Mouse (Mus musculus): ENCODE measurements around the gene Lrrc63.

Lrrc63 gene

DNA sequence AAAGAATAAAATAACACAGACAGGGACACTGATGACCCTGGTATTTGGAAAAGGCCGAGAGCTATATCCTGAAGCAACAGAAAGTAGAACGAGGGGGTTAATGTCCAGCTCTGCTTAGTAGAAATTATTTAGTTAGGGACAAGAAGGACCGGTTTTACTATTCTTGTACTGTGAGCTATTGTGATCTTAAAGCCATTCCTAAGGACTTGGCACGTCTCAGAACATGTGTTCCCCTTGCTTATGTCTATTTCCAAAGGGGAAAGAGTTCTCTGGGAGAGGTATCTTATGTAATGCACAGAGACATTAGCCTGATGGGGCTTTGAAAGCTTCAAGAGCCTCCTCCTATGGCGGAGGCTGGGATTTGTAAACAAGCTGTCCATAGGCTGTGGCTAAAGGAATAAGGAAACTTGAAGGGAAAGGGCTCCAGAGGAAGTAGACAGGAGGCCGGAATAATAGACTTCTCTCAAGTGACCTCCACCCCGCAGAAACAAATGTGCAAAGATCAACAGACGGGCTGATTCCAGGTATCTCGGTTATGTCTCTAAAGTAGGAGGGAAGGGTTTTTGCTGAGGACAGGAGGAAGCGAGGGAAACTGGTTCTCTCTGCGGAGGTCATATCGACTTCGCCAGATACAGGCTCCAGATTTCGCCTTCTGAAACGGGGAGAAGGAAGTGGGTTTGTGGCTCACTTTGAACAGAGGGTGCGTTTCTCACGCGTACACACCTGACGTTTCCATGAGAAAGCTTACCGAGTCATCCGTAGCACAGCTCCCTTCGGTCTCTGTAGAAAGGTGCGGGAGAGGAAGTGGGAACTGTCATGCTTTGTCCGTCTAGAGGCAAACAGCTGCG lies 5.7 kb upstream of the Lrrc63 start:
- DNase-seq (ENCODE audit: low read depth, low spot score) = no peak

DNA sequence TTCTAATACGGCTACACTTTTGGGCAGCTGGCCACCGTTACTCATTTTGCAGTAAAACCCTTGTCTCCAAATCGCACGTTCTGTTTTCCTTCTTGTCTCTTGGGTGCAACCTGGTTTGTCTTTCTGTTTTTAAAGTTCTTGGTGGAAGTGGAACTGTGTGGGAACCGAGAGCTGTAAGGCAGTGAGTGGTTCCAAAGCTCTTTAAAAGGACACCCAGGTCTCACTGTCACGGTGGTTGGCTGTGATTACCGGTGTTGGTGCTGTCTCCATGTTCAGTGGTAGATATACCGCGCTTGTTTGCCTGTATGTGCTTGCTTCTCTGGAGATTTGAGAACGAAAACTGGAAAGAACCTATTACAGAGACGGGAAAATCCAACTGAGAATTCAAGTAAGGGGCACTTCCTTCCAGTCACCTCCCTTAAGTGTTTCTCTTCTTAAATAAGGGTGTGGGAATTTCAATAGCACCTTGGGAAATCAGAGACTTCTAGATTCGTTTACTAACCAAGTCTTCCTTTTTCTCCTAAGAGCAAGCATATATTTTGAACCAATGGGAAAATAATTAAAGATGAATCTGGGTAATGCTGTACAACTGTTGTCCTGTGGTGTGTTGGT lies 749 bp upstream of the Lrrc63 start:
- DNase-seq (ENCODE audit: low read depth, low spot score) = no peak

- DNase-seq (ENCODE audit: low read depth, low spot score) = no peak
Observed at GRCm38 (mm10) chr14:75121658-75122057, 9.0 kb downstream of the Lrrc63 start.

DNA sequence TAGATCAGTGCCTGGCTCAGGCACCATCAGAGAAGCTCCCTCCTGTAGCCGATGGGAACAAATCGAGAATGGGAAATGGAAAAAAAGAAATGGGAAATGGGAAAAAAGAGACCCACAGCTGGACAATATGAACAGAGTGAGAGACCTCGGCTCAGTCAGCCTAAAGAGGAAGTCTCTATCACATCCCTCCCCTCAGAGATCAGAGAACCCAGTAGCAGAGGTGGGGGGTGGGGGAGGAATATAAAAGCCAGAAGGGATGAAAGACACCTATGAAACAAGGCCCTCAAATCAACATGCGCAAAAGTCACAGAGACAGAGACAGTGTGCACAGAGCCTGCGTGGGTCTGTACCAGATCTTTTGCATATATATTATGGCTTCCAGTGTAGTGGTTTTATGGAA lies 27.7 kb downstream of the Lrrc63 start:
- no peak for DNase-seq (ENCODE audit: low read depth, low spot score)

- DNase-seq (ENCODE audit: low read depth, low spot score) = no peak
Observed at GRCm38 (mm10) chr14:75077946-75078345, 52.7 kb downstream of the Lrrc63 start.

DNA sequence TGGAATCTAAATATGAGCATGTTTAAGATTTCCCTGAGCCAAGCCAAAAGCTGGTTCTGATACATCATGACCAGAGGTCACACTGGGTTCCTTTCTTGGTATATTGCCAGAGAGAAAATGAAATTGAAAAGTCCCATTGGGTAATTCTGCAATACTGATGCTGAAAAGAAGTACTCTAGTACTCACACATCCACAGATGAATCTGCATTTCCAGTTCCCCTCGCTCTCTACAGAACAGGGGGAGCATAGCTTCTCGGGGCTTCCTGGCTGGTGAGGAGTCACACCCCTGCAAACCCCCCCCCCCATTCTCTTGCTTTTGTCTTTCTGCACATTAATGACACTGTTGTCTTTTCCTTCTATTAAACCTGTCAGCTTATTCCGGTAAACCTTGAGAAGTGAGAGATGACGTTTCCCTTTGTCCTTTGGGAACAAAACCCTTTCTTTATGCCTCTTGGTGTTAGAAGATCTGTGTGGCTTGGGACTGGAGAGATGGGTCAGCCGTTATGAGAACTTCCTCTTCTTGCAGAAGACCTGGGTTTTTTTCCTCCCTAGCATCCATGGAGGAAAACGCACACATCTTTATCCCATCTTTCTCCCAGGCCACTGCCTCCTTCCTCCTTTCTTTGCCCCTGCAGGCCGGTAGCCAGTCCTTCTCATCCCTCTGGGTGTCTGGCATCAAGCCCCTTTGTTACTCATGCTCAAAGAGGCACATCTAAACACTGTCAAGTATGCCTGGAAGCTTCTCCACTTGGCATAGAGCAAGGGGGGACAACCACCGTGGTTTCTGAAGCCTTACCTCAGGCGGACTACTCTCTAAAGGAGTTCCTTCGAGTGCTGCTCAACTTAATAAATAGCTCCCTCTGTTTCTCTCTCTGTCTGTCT lies 55.1 kb downstream of the Lrrc63 start:
- no peak for DNase-seq (ENCODE audit: low read depth, low spot score)

DNA sequence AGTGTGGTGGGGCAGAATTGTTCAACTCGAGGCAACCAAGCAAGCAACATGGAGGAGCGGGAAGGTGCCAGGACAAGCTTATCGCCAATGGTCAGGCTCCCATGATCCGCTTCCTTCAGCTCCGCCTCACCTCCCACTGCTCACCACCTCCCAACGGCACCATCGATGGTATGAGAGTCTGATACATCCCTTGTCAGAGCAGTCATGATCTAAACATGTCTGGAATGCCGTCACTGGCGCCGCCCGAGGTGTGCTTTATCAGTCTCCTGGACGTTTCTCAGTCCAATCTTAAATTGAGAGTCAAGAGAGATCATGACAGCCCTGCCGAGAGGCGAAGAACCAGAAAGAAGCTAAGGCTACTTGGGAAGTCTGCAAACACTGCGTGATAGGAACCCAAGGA lies 59.6 kb downstream of the Lrrc63 start:
- DNase-seq (ENCODE audit: low read depth, low spot score) = no peak

DNA sequence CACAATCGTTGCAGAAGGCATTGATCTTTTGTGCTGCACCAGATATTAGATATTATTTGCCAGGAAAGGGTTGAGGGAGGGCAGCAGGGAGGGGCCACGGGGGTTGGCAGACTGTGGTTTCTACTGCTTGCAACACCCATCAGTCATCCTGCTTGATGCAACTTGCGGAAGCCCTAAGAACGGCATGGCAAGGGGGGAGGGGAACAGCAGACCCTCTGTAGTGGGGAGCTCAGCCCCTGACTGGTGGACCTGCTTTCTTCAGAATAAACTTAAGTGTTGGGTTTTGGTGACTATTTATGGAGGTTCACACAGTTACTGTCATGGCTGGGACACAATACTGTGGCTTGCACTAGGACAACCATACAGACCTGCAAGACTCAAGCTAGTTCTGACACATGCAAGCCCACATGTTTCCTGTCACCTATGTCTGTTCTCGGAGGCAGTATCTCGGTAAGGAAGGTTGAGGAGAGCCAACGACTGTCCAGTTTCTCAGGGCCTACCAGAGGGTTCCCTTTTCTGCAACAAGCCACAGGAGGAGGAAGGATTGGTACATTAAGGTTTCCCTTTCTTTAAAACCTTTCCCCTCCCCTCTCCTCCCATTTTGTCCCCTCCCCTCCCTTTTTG lies 61.2 kb downstream of the Lrrc63 start:
- DNase-seq (ENCODE audit: low read depth, low spot score) = no peak

- DNase-seq (ENCODE audit: low read depth, low spot score) = no peak
Observed at GRCm38 (mm10) chr14:75068430-75069112, 62.1 kb downstream of the Lrrc63 start.

DNA sequence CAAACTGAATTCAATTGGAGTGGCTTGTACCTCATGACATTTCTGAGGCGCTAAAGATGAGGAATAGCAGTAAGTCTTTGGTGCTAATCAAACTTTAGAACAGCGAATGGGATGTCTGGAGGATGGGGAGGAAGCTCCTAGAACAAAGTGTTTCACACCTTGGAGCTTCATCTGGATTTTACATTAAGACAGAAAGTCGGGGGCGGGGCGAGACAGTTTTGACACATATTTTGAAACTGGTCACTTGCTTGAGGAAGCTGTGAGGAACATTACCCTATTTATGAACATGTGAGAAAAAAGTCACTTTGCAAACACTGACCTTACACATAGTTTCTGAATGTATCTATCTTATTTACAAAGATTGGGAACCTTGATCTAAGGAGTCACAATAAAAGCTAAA lies 65.5 kb downstream of the Lrrc63 start:
- no peak for DNase-seq (ENCODE audit: low read depth, low spot score)

DNA sequence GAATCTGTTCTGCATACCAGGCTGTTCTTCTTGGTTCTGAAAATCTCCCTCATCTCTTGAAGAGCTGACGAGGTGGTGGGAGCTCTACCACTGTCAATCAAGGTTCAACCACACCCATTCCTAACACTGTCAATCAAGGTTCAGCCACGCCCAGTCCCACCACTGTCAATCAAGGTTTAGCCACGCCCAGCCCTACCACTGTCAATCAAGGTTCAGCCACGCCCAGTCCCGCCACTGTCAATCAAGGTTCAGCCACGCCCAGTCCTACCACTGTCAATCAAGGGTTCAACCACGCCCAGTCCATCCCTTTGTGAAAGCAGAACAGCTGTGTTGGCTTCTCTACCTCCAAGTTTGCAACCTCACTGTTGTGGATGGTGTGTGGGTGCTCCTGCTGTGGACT lies 66.2 kb downstream of the Lrrc63 start:
- peak; percentile 11 for DNase-seq (ENCODE audit: low read depth, low spot score)

DNA sequence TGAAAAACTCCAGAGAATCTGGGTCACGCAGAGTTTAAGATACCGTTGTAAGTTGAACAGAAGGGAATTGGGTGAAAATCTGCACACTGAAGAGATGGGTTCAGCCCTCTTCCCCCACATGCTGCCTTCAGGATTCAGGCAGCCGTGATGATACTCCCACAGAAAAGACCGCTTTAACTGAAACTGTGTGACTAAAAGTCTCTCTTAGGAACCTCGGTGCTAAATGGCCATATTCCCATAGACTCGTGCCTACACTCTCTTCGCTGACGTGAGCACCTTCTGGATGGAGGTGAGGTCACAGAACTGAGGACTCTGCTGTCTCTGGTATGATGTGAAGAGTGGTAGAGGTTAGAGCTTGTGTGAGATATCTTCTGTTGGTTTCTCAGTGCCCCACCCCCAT lies 66.7 kb downstream of the Lrrc63 start:
- DNase-seq (ENCODE audit: low read depth, low spot score) = no peak

DNA sequence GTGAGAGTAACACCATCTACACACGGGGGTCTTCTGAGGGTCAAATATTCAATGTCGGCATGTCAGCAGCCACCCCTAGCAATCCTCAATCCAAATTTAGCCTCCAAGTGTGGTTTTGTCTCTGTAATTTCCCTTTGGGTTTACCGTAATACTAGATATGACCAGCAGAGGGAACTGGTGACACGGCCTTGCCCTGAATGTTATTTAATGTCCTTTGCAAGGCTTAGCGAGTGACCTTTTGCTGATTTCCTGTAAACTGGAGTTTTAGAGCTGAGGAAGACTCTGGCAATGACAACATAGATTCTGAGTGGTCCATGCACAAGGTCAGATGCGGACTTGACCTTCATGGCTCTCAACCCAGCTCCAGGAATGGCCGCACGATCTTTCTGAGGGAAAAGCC lies 70.1 kb downstream of the Lrrc63 start:
- DNase-seq (ENCODE audit: low read depth, low spot score) = peak; percentile 5

GRCm38 (mm10) chr14:75056861-75057431 lies 73.7 kb downstream of the Lrrc63 start:
- no peak for DNase-seq (ENCODE audit: low read depth, low spot score)

GRCm38 (mm10) chr14:75054455-75055343 lies 76.0 kb downstream of the Lrrc63 start:
- no peak for DNase-seq (ENCODE audit: low read depth, low spot score)

DNA sequence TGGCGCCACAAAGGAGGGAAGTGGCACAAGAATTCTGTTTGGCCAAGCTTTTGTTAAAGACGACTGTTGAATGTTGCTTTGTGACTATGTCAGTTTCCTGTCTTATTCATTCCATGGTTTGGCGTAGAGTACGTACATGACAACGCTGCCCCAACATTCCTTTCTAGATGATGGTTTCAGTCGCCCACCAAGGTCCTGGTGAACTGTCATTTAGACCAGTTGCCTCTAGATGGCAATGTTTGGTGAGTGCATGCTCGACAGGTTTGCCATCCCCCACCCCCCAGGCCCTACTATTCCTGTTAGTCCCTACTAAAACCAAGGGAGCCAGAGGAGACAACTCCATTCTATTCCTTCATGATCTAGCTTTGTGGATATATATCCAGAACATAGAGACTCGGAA lies 78.2 kb downstream of the Lrrc63 start:
- DNase-seq (ENCODE audit: low read depth, low spot score) = no peak

DNA sequence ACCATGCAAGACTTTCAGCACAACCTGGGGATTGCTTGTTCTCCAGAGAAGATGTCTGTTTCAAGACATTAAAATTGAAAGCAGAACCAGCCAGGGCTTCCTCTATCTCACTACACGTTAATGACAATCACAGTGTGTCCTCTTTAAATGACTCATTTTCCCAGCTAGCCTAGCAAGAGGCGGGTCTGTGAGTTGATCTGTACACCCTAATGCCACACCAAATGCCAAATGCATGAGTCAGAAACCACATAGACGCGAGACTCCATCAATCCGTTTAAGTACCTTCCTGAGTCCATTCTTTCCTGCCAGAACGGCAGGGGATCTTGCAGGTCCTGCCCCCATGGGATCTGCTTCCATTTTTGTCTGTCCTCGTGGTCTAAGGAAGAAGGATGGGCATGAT lies 85.5 kb downstream of the Lrrc63 start:
- DNase-seq (ENCODE audit: low read depth, low spot score) = no peak

DNA sequence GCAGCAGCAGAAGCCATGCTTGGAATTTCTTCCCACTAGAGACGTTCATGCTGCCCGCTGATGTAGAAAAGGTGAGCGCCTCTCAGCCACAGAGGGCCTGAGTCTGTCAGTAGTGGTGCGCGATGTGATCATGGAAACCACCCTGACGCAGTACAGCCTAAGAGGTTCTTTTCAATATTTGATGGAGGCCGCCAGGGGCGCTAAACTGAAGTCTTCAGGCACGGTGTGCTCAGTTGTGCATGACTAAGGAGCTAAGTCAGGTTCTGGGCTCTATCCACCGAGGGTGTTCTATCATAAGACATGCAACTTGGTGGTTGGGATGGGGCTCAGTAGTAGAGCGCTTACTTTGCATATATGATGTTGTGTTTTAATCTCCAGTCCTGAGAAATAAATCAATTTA lies 95.2 kb downstream of the Lrrc63 start:
- DNase-seq (ENCODE audit: low read depth, low spot score) = peak; percentile 54

Data from WW6 (cell line).